Mouse (Mus musculus) spleen, postnatal 36 days (tissue): ENCODE measurements around the gene Rsph14.

Experiments used
- DNase-seq, 2 experiments: peaks; one replicate each; pipeline ENCODE4 v3.0.0; 2022; ENCODE audit warnings: low spot score in 2 of 2, mixed read lengths in 1 of 2

Gene Rsph14

DNA sequence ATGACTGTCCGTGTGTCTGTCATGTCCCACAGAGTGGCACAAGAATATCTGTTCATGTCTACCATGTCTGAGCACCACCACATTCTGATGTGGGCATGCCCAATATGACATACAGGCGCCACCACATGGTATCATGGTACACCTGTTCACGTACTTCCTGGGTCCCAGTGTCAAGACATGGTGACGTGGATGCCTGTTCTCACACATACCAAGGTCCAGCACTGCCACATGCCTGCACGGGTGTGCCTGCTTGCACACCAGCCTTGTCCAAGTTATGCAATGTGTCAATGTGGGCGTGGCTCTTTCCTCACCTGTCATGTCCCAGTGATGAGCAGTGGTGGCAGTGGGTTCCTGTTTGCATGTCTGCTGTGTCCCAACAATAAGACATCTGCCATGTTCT, 99.9 kb downstream of the Rsph14 start:
- no peak for DNase-seq

DNA sequence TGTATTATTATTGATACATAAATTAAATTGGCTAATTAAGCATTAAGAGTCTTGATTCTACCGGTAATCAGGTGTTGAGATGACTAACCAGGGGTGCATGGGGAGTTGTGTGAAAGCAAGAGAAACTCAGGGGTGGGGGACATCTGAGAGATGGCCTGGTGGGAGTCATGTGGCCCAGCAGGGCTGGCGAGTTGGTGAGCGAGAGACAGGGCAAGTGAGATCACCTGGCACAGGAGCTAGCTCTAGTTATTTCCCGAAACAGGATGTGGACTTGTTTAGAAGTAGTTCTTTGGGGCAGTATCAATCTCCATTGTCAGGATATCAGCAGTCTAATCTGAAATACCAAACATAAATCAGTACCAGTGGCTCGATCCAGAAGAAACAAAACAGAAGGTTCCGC, 100.8 kb downstream of the Rsph14 start:
- DNase-seq, result no peak

DNA sequence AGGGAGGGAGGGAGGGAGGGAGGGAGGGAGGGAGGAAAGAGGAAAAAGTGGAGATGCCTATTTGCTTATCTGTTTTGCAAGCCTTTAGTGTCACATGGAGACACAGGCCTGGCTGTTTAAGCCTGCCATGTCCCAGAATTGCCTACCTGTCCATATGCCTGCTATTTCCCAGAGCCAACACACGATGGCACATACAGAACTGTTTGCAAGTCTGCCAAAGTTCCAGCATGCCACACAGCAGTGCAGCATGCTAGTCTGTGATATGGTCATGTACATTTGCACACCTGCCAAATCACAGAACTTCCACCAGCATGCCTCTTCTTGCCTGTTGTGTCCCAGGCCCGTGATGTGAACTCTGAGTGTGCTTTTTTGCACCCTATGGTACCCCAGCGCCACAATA, 101.8 kb downstream of the Rsph14 start:
- no peak for DNase-seq

DNA sequence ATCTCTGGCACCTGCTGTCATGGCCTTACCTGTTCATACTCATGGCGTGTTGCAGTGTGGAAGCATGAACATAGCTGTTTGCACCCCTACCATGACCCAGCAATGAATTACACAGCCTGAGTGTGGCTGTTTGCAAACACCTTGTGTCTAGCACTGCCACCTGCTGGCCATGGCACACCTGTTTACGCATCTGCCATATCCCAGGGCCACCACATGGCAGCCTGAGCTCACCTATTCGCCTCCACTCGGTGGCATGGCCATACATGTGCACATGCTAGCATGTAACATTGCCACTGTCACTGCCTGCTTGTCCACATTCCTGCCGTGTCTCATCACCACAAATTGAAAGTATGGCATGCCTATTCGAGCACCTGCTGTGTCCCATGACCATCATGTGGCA, 102.8 kb downstream of the Rsph14 start:
- no peak for DNase-seq

DNA sequence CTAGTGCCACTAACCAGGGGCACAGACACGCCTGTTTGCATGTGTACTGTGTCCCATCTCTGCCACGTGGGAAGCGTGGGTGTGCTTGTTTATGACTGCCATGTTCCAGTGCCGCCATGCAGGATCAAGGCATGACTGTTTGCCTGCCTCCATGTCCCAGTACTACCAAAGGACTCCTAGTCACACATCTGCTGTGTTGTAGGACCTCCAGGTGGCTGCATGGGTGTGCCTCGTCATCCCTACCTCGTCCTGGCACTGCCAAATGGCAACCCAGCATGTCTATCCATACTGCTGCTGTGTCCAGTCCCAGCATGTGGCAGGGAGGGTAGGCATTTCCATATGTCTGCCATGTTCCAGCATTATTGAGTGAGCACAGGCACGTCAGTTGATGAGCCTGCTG, 104.1 kb downstream of the Rsph14 start:
- no peak for DNase-seq

DNA sequence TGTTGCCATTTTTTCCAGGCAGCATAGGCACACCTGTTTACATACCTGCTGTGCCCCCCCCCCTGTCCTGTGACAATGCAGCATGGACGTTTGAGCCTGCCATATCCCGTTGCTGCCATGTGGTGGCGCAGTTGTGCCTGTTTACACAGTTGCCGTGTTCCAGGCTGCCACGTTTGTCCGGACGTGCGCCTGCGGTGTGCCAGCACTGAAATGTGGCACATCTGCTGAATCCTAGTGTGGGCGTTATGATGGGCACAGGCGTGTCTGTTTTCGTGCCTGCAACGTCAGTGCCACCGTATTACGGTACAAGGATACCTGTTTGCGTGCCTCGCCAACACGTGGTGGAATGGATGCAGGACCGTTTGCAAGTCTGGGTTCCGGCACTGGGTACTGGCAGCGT, 107.1 kb downstream of the Rsph14 start:
- DNase-seq, result no peak

DNA sequence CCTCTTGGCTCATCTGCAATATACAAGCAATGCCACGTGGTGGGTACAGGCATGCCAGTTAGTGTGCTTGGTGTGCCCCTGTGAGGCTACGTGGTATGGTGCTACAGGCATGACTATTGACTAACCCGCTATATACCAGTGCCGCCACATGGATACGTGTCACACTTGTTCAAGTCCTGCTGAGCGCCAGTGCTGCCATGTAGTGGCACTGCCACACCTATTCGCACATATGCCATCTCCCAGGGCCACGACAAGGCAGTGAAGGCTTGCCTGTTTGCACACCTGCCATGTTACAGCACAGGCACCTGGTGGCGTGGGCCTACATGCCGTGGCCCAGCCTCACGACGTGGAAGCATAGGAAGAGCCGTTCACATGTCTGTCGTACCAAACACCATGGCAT, 108.1 kb downstream of the Rsph14 start:
- no peak for DNase-seq

DNA sequence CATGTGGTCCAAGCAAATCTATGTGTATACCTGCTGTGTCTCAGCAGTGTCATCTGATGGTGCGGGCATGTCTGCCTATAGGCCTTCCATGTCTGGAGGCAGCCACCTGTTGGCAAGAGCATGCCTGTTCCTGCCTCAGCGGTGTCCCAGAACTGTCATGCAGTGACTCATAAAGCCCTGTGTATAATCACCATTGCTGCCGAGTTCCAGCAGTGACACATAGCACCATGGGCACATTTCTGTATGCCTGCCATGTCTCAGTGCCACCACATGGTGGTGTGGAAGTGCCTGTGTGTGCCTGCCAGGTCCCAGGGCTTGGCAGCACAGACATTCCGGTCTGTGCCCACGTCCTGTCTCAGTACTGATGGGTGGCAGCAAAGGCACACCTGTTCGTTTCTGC, 109.6 kb downstream of the Rsph14 start:
- DNase-seq, result no peak

DNA sequence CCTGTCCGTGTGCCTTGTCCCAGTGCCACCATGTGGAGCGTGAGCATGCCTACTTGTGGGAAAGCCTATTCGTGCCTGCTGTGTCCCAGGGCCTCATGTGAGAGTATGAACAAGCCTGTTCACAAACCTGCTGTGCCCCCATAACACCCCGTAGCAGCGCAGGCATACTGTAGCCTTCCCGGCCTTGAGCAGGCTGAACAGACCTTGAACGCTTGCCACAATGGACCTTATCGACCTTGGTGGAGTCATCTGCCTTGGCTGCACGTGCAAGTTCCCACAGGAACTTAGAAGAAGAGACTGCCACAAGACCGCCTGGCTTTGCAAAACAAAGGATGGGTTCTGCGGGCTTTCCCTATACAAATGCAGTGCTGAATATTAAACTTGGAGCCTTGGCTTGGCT, 110.8 kb downstream of the Rsph14 start:
- no peak for DNase-seq

DNA sequence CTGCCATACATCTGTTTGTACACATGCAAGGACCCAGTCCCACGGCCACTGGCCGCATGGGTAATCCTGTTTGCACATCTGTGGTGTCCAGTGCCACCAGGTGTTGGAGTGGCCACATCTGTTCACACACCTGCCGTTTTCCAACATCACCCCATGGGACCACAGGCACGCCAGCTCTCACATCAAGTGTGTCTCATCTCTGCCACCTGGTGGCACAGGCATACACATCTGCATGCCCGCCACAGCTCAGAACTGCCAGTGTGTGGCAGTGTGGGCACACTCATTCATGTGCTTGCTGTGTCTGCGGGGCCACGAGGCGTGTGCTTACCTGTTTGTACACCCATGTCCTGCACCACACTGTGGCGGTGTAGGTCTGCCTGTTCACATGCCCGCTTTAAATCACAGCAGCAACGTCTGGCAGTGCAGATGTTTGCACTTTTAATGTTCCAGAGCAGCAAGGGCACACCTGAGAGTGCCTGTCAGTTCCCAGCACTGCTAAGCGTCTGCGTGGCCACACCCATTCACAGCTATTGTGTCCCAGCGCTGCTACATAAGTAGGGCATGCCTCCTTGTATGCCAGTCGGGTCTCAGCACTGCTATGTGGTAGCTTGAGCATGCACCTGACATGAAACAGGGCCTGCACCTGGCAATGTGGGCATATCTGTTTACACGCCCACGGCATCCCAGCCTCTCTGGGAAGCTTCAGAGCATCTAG, 111.4 kb downstream of the Rsph14 start:
- DNase-seq, result peak; percentile 31

DNA sequence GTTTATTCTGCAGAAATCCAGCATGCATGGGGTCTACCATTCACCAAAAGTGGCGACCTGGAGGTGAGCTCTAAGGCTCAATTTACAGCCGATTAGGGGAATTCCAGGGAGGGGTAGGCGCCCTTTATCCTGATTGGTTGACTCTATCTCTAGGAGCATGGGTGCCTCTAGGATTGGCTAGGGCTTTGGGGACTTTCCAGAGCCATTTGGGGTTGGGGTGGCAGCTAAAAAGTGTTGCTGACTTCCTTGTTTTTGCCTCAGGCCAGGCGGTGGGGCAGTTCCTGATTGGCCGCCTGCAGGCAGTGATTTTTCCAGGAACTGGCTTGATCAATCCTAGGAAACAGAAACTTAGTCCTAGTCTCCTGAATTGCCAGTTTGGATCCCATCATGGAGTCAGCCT, 113.1 kb downstream of the Rsph14 start:
- no peak for DNase-seq

DNA sequence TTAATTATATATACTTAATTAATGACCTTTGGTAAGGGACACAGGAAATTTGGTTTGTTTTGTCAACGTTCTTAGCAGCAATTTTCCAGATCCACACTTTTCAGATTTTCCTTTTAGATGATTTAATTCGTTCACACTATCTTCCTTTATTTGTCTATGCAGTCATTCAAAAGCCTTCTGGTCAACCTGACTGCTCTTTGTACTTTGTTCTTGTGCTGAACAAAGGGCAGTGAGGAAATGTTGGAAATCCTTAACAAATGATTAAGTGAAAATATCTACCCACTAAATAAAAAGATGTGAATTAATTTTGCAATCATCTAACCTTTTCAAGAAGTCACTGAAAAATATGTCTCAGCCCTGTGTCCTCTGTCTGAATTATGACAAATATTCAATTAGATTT, 124.0 kb downstream of the Rsph14 start:
- DNase-seq, result no peak
